Mouse (Mus musculus): ENCODE data around the gene Wnk4.

DNA sequence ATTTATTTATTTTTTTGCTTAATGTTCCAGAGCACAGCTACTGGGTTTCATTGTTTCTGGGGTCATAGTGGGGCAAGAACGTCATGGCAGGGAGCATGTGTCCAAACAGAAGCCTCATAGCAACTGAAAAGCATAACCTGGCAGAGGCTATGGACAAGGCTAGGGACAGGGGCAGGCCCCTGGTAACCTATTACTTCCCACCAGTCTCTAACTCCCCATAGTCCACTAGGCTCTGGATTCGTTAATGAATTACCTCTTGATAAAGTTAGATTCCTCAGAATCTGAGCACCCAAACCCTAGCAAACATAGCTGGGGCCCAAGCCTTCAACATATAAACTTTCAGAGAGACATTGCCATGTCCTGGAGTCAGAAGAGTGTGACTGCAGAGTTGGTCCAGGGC lies 9.3 kb upstream of the Wnk4 start:
- TF ChIP-seq CTCF (IDR thresholded peaks at IDR 0.05) (no peak), EP300 (IDR thresholded peaks at IDR 0.05) (no peak)

Data from lung, postnatal 0 days (tissue).